In the genomic region with DNA sequence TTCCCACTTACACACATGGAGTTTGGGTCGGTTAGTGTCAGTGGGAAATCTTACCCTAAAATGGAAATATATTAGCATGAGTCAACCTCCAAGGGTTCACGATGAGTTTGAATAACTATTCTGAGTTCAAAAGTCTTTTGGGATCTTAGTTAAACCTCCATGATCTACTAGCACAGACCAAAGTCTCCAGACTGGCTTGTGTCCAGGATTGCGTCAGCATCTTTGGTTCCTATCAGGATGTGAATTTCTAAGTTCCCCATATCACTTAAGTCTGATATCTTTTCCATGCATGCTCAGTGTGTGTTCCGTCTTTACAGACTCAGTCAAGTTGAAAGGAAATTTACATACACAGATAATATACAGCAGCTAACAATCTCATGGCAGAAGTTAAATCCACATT, we compare ENCODE assay signal across 17 mouse cellular contexts.
DNase-seq lines count a peak whose midpoint lies in the region; ATAC-seq and TF ChIP-seq lines count a peak whose summit lies in the region.
"Had no signal": no experiment of that assay in that cellular context is flagged by ENCODE, and none has a peak within 500 bp of the region (broad histone marks: within the 10 kb centered on the region; RNA-seq: fewer than 3 reads in every experiment).

No protein-coding gene starts in this region.

- H3K27me3 ChIP-seq in embryonic facial prominence, embryonic 14.5 days (replicated peaks; ENCODE audit: control insufficient read depth, insufficient read depth, low read length) = no peaks in the 10 kb centered on the region
- H3K27me3 ChIP-seq in embryonic facial prominence, embryonic 10.5 days (replicated peaks; ENCODE audit: low read depth, poor library complexity, severe bottlenecking) = no peaks in the 10 kb centered on the region
- no peaks in the 10 kb centered on the region for H3K27me3 ChIP-seq in kidney, embryonic 15.5 days
- H3K27me3 ChIP-seq in lung, embryonic 14.5 days (ENCODE audit: insufficient read depth, low read length) = no peaks in the 10 kb centered on the region
- H3K27me3 ChIP-seq: CH12.LX; embryonic facial prominence, embryonic 12.5 days; forebrain, embryonic 13.5 days; heart, embryonic 15.5 days; hindbrain, embryonic 15.5 days had no signal

- H3K4me2 ChIP-seq in embryonic facial prominence, embryonic 14.5 days (ENCODE audit: low read depth, low read length) = no peak overlapping the region
- H3K4me2 ChIP-seq in kidney, embryonic 15.5 days = no peak overlapping the region
- H3K4me2 ChIP-seq in lung, embryonic 14.5 days = no peak overlapping the region
- H3K4me2 ChIP-seq: embryonic facial prominence, embryonic 12.5 days; forebrain, embryonic 13.5 days; heart, embryonic 15.5 days; hindbrain, embryonic 15.5 days had no signal

- H3K9ac ChIP-seq in embryonic facial prominence, embryonic 14.5 days (ENCODE audit: low read depth, low read length) = no peak overlapping the region
- no peak overlapping the region for H3K9ac ChIP-seq in kidney, embryonic 15.5 days
- no peak overlapping the region for H3K9ac ChIP-seq in lung, embryonic 14.5 days
- H3K9ac ChIP-seq: embryonic facial prominence, embryonic 12.5 days; forebrain, embryonic 13.5 days; heart, embryonic 15.5 days; hindbrain, embryonic 15.5 days had no signal

- H3K9me3 ChIP-seq in embryonic facial prominence, embryonic 14.5 days (ENCODE audit: control insufficient read depth, low read length) = no peaks in the 10 kb centered on the region
- no peaks in the 10 kb centered on the region for H3K9me3 ChIP-seq in embryonic facial prominence, embryonic 10.5 days
- no peaks in the 10 kb centered on the region for H3K9me3 ChIP-seq in kidney, embryonic 15.5 days (replicated peaks)
- no peaks in the 10 kb centered on the region for H3K9me3 ChIP-seq in lung, embryonic 14.5 days (ENCODE audit: low read depth, low read length)
- H3K9me3 ChIP-seq: embryonic facial prominence, embryonic 12.5 days; forebrain, embryonic 13.5 days; heart, embryonic 10.5 days; heart, embryonic 15.5 days; hindbrain, embryonic 15.5 days had no signal

- ATAC-seq in embryonic facial prominence, embryonic 14.5 days (ENCODE audit: low read depth) = no peak
- no peak for ATAC-seq in kidney, embryonic 15.5 days (replicated peaks; ENCODE audit: low FRiP score)
- ATAC-seq in lung, embryonic 14.5 days (ENCODE audit: insufficient read depth) = no peak
- ATAC-seq: forebrain, embryonic 13.5 days; intestine, embryonic 16.5 days had no signal

- no peak overlapping the region for H3K4me3 ChIP-seq in embryonic facial prominence, embryonic 14.5 days (ENCODE audit: low read depth, low read length)
- no peak overlapping the region for H3K4me3 ChIP-seq in embryonic facial prominence, embryonic 10.5 days
- no peak overlapping the region for H3K4me3 ChIP-seq in kidney, embryonic 15.5 days (replicated peaks)
- H3K4me3 ChIP-seq in lung, embryonic 14.5 days (ENCODE audit: low read depth, low read length) = no peak overlapping the region
- H3K4me3 ChIP-seq: embryonic facial prominence, embryonic 12.5 days; forebrain, embryonic 13.5 days; heart, embryonic 10.5 days; heart, embryonic 15.5 days; hindbrain, embryonic 15.5 days had no signal

- 52% methylated on average over 4 of the region's 4 CpGs for WGBS in embryonic facial prominence, embryonic 14.5 days
- WGBS in embryonic facial prominence, embryonic 10.5 days = 80% methylated on average over 4 of the region's 4 CpGs
- 61% methylated on average over 4 of the region's 4 CpGs for WGBS in kidney, embryonic 15.5 days
- WGBS in lung, embryonic 14.5 days = 46% methylated on average over 4 of the region's 4 CpGs

- peak; percentile 54 for DNase-seq in embryonic facial prominence, embryonic 14.5 days (ENCODE audit: low spot score)
- DNase-seq in embryonic facial prominence, embryonic 10.5 days (ENCODE audit: low spot score) = no peak
- DNase-seq in kidney, postnatal 10 days = peak; percentile 9
- DNase-seq in lung, embryonic 14.5 days = peak; percentile 56
- no peak for DNase-seq in lung, postnatal 4 days
- no peak for DNase-seq in right cerebral cortex, postnatal 36 days (ENCODE audit: low spot score in 2 of 2)
- DNase-seq: adrenal gland, adult 8-10 months; gastrocnemius, postnatal 36 days; heart, postnatal 36 days had no signal

- H3K4me1 ChIP-seq in embryonic facial prominence, embryonic 14.5 days (ENCODE audit: control insufficient read depth, insufficient read depth, low read length) = no peaks in the 10 kb centered on the region
- no peaks in the 10 kb centered on the region for H3K4me1 ChIP-seq in embryonic facial prominence, embryonic 10.5 days
- H3K4me1 ChIP-seq in kidney, embryonic 15.5 days = no peaks in the 10 kb centered on the region
- H3K4me1 ChIP-seq in lung, embryonic 14.5 days (ENCODE audit: insufficient read depth) = 0 out of 2 replicates have a peak, but pooled peaks cover 2% of the 10 kb centered on the region
- H3K4me1 ChIP-seq: embryonic facial prominence, embryonic 12.5 days; forebrain, embryonic 13.5 days; heart, embryonic 10.5 days; heart, embryonic 15.5 days; hindbrain, embryonic 15.5 days had no signal

- H3K27ac ChIP-seq in embryonic facial prominence, embryonic 14.5 days (replicated peaks; ENCODE audit: low read depth, low read length) = no peak overlapping the region
- H3K27ac ChIP-seq in embryonic facial prominence, embryonic 10.5 days (replicated peaks) = no peak overlapping the region
- H3K27ac ChIP-seq in kidney, embryonic 15.5 days = no peak overlapping the region
- no peak overlapping the region for H3K27ac ChIP-seq in lung, embryonic 14.5 days (ENCODE audit: low read depth)
- H3K27ac ChIP-seq: embryonic facial prominence, embryonic 12.5 days; forebrain, embryonic 13.5 days; heart, embryonic 10.5 days; heart, embryonic 15.5 days; hindbrain, embryonic 15.5 days had no signal

- no peak for TF ChIP-seq CTCF in lung, embryonic 14.5 days (IDR thresholded peaks at IDR 0.05; ENCODE audit: low read depth)

- H3K36me3 ChIP-seq in embryonic facial prominence, embryonic 14.5 days (ENCODE audit: control insufficient read depth, insufficient read depth, low read length) = no peaks in the 10 kb centered on the region
- H3K36me3 ChIP-seq in embryonic facial prominence, embryonic 10.5 days (replicated peaks) = no peaks in the 10 kb centered on the region
- H3K36me3 ChIP-seq in kidney, embryonic 15.5 days = no peaks in the 10 kb centered on the region
- H3K36me3 ChIP-seq in lung, embryonic 14.5 days (ENCODE audit: insufficient read depth) = no peaks in the 10 kb centered on the region
- H3K36me3 ChIP-seq: embryonic facial prominence, embryonic 12.5 days; heart, embryonic 10.5 days; heart, embryonic 15.5 days; hindbrain, embryonic 15.5 days had no signal

Comparison
In these comparisons a context has a peak if more than half of its experiments do, and no peak if none do; other contexts are left out.
1. DNase-seq: peak in embryonic facial prominence, embryonic 14.5 days (single experiment), kidney, postnatal 10 days (single experiment) and lung, embryonic 14.5 days (single experiment); none in embryonic facial prominence, embryonic 10.5 days (single experiment), lung, postnatal 4 days (0 of 2) and right cerebral cortex, postnatal 36 days (0 of 2).